Mouse (Mus musculus): ENCODE data around the gene Sprr2h.
A peak's percentile ranks its signal among the peaks of the same experiment; 100 is the strongest.

The Sprr2h gene

DNA sequence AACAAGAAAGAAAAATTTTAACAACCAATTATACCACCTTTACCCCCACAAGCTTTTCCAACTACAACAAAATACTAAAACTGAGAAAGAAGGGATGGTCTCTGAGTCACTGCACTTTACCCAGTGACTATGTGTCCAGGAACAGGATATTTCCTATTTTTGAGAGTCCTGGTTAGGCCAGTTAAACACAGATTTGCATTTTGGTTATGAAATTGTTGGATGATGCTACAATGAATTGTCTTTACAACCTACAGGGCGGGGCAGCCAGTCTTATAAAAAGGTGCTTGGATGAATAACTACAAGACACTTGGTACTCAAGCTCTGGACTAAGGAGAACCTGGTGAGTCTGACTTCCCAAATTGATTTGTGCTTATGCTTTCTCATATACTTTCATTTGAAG lies at the start of gene Sprr2h:
TSS of gene Sprr2h (plus strand) at position 301 of the 400 bp plus-strand sequence.
- no peak for DNase-seq (ENCODE audit: low read depth, low spot score)

- no peak for DNase-seq (ENCODE audit: low read depth, low spot score)
Observed at GRCm38 (mm10) chr3:92336278-92336677, 49.2 kb upstream of the Sprr2h start.

- DNase-seq (ENCODE audit: low read depth, low spot score): no peak
Observed at GRCm38 (mm10) chr3:92338840-92339239, 46.6 kb upstream of the Sprr2h start, which contains the start of gene Sprr2d. TSS of gene Sprr2d (plus strand) at chr3:92339140.

DNA sequence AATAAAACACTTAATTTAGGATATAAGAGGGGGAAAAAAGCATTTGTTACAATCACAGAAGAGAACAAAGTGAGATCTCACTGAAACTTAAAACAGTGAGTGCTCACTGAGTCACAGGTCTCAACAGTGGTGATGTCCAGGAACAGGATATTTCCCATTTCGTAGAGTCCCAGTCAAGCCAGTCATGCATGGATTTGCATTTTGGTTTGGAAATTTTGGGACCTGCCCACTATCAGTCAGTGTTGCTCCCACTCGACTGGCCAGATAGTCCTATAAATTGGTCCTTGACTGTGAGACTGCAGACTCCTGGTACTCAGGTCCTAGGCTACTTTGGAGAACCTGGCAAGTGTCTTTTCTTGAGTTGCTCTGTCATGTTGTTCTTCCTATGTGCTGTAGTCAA lies 33.6 kb upstream of the Sprr2h start, which contains the start of gene Sprr2e:
TSS of gene Sprr2e (plus strand) at position 301 of the 400 bp plus-strand sequence.
- no peak for DNase-seq (ENCODE audit: low read depth, low spot score)

DNA sequence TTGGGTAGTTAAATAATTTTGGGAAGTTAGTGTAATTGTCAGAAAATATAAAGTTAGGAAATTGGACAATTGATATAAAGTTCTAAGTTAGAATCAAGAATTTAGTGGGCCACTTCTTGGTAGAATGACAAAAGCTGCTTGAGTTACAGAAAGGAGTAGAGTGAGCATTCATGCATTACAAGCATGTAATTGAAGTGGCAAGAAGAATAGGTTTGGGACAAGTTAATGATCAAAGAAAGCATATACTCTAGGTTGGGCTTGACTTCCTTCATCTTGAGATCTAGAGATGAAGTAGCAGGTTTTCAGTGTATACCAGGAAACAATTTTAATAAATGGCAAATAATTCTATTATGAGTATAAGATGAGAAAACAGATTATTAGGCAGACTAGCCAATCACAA lies 23.9 kb upstream of the Sprr2h start:
- DNase-seq (ENCODE audit: low read depth, low spot score): no peak

GRCm38 (mm10) chr3:92364887-92365286 lies 20.6 kb upstream of the Sprr2h start, which contains the start of gene Sprr2f:
TSS of gene Sprr2f (plus strand) at chr3:92365187.
- DNase-seq (ENCODE audit: low read depth, low spot score): no peak

GRCm38 (mm10) chr3:92373613-92374012 lies 11.9 kb upstream of the Sprr2h start:
- peak; percentile 26 for DNase-seq (ENCODE audit: low read depth, low spot score)

- DNase-seq (ENCODE audit: low read depth, low spot score): peak; percentile 13
Observed at GRCm38 (mm10) chr3:92394301-92394700, 8.8 kb downstream of the Sprr2h start.

DNA sequence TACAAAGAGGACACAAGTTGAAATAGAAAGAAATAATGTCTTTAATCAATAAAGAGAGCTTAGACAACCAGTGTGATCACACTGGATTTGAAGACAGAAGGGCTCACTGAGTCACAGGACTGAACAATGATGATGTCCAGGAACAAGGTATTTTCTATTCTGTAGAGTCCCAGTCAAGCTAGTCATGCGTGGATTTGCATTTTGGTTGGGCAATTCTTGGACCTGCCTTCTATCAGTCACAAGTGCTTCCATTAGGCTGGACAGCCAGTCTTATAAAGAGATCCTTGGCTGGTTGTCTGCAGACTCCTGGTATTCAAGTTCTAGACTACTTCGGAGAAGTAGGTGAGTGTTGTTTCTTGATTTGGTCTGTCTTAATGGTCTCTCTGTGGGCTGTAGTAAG lies 22.2 kb downstream of the Sprr2h start, which contains the start of gene Sprr2i:
TSS of gene Sprr2i (plus strand) at position 301 of the 400 bp plus-strand sequence.
- DNase-seq (ENCODE audit: low read depth, low spot score): no peak

DNA sequence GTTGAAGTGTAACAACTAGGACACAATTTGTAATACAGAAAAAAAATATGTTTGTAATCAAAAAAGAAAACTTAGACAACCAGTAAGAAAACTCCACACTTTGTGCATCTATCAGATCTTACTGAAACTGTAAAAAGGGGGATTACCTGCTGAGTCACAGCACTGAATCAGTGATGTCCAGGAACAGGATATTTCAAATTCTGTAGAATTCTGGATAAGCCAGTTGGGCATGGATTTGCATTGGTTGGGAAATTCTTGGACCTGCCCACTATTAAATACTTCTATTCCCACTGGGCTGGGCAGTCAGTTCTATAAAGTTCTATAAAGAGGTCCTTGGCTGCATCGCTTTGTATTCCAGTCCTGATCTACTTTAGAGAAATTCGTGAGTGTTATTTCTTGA lies 32.3 kb downstream of the Sprr2h start, which contains the start of gene Sprr2j-ps:
TSS of gene Sprr2j-ps (plus strand) at position 301 of the 400 bp plus-strand sequence.
- no peak for DNase-seq (ENCODE audit: low read depth, low spot score)

DNA sequence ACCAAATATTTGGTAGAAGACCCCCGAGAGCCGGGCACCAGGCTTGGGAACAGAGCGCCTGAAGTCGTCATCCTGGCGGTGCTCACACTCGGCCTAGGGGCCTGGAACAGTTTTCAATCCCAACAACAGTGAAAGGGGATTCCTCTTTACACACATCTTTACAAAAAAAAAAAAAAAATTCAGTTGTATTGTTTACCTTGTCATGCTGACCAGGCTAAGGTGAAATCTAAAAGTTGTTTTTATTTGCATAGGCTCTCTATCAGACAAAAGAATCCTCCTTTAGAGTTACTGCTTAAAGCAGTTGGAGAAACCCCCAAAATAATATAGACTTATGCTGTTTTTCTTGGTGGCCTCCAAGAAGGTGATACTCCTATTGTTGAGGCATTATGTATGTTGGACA lies 43.8 kb downstream of the Sprr2h start, which contains the start of gene Gm9774:
TSS of gene Gm9774 (minus strand) at position 101 of the 400 bp plus-strand sequence.
- no peak for DNase-seq (ENCODE audit: low read depth, low spot score)

DNA sequence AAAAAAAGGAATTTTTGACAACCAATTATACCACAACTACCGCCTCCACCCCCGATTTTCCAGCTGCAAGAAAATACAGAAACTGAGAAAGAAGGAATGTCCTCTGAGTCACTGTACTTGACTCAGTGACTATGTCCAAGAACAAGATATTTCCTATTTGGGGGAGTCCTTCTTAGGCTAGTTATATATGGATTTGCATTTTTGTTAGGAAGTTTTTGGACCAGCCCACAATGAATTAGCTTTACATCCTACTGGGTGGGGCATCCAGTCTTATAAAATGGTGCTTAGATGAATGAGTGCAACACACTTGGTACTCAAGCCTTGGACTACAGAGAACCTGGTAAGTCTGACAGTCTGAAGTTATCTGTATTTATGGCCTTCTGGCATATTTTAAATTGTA lies 46.8 kb downstream of the Sprr2h start, which contains the start of gene Sprr2k:
TSS of gene Sprr2k (plus strand) at position 301 of the 400 bp plus-strand sequence.
- DNase-seq (ENCODE audit: low read depth, low spot score): no peak
